10 mouse cellular contexts compared by ENCODE assay signal in genomic region chr8:84193566-84193965, GRCm38 (mm10). TPM values are rescaled to one million over a fixed set of nuclear protein-coding genes. Genes with fewer than 3 reads are reported as not detected.
DNase-seq lines count a peak whose midpoint lies in the region; ATAC-seq and TF ChIP-seq lines count a peak whose summit lies in the region.
"Had no signal": no experiment of that assay in that cellular context is flagged by ENCODE, and none has a peak within 500 bp of the region (broad histone marks: within the 10 kb centered on the region; RNA-seq: fewer than 3 reads in every experiment).

No protein-coding gene starts in this region.

- H3K4me2 ChIP-seq in midbrain, postnatal 0 days (ENCODE audit: low read depth, low read length, poor library complexity, severe bottlenecking), result no peak overlapping the region
- H3K4me2 ChIP-seq in midbrain, embryonic 15.5 days, result no peak overlapping the region

- DNase-seq in heart, embryonic 10.5 days (ENCODE audit: low spot score), result peak; percentile 75
- DNase-seq in heart, adult 9 months (ENCODE audit: low spot score in 2 of 2), result no peak
- DNase-seq in midbrain, postnatal 0 days (ENCODE audit: low spot score), result no peak
- no peak for DNase-seq in embryonic facial prominence, embryonic 10.5 days (ENCODE audit: low spot score)
- DNase-seq in splenic B cell, adult 2 months (ENCODE audit: low read depth, low spot score), result peak; percentile 81
- no peak for DNase-seq in ovary, postnatal 10 days (ENCODE audit: low spot score)
- no peak for DNase-seq in spleen, postnatal 14 days (ENCODE audit: low spot score in 2 of 2)
- DNase-seq: kidney, adult 18-20 months; liver, embryonic 13.5 days had no signal

- H3K4me1 ChIP-seq in heart, embryonic 10.5 days, result peaks cover 34% of the 10 kb centered on the region
- H3K4me1 ChIP-seq in midbrain, postnatal 0 days (ENCODE audit: insufficient read depth, low read length), result peaks cover 10% of the 10 kb centered on the region
- H3K4me1 ChIP-seq in midbrain, embryonic 15.5 days, result peaks cover 24% of the 10 kb centered on the region
- H3K4me1 ChIP-seq in embryonic facial prominence, embryonic 10.5 days, result peaks cover 45% of the 10 kb centered on the region

- H3K9ac ChIP-seq in midbrain, postnatal 0 days (replicated peaks; ENCODE audit: low read length, poor library complexity, severe bottlenecking), result no peak overlapping the region
- no peak overlapping the region for H3K9ac ChIP-seq in midbrain, embryonic 15.5 days

- no peaks in the 10 kb centered on the region for H3K27me3 ChIP-seq in heart, embryonic 10.5 days (ENCODE audit: insufficient read depth, poor library complexity, severe bottlenecking)
- H3K27me3 ChIP-seq in midbrain, postnatal 0 days (ENCODE audit: insufficient read depth, low read length), result peaks cover 8% of the 10 kb centered on the region
- no peaks in the 10 kb centered on the region; the same call in 1 of the 2 replicates for H3K27me3 ChIP-seq in midbrain, embryonic 15.5 days (replicated peaks)
- H3K27me3 ChIP-seq in embryonic facial prominence, embryonic 10.5 days (replicated peaks; ENCODE audit: low read depth, poor library complexity, severe bottlenecking), result peaks cover 10% of the 10 kb centered on the region; the same call in 1 of the 2 replicates
- H3K27me3 ChIP-seq in splenic B cell, adult 2 months (ENCODE audit: control insufficient read depth, insufficient read depth, low read length, poor library complexity, severe bottlenecking), result no peaks in the 10 kb centered on the region; the same call in 1 of the 2 replicates

- no peak overlapping the region for H3K27ac ChIP-seq in heart, embryonic 10.5 days
- H3K27ac ChIP-seq in midbrain, postnatal 0 days (ENCODE audit: low read depth, low read length), result no peak overlapping the region
- no peak overlapping the region for H3K27ac ChIP-seq in midbrain, embryonic 15.5 days
- H3K27ac ChIP-seq in embryonic facial prominence, embryonic 10.5 days (replicated peaks), result peak overlapping the region; percentile 40; the same call in 1 of the 2 replicates
- H3K27ac ChIP-seq: liver, embryonic 13.5 days had no signal

- H3K9me3 ChIP-seq in heart, embryonic 10.5 days, result no peaks in the 10 kb centered on the region
- no peaks in the 10 kb centered on the region for H3K9me3 ChIP-seq in midbrain, postnatal 0 days (ENCODE audit: low read length)
- no peaks in the 10 kb centered on the region for H3K9me3 ChIP-seq in midbrain, embryonic 15.5 days
- H3K9me3 ChIP-seq in embryonic facial prominence, embryonic 10.5 days, result no peaks in the 10 kb centered on the region
- H3K9me3 ChIP-seq: liver, embryonic 13.5 days had no signal

- H3K36me3 ChIP-seq in heart, embryonic 10.5 days, result no peaks in the 10 kb centered on the region
- no peaks in the 10 kb centered on the region for H3K36me3 ChIP-seq in midbrain, postnatal 0 days (ENCODE audit: insufficient read depth, low read length)
- H3K36me3 ChIP-seq in midbrain, embryonic 15.5 days (replicated peaks), result no peaks in the 10 kb centered on the region
- no peaks in the 10 kb centered on the region for H3K36me3 ChIP-seq in embryonic facial prominence, embryonic 10.5 days (replicated peaks)
- H3K36me3 ChIP-seq in splenic B cell, adult 2 months (ENCODE audit: control insufficient read depth, insufficient read depth, low read length, poor library complexity, severe bottlenecking), result no peaks in the 10 kb centered on the region
- H3K36me3 ChIP-seq: liver, embryonic 13.5 days had no signal

- ATAC-seq in midbrain, postnatal 0 days (ENCODE audit: low FRiP score), result no peak
- no peak for ATAC-seq in midbrain, embryonic 15.5 days (replicated peaks)

- WGBS in heart, embryonic 10.5 days, result 75% methylated on average over 5 of the region's 5 CpGs
- 84% methylated on average over 5 of the region's 5 CpGs for WGBS in midbrain, postnatal 0 days
- 87% methylated on average over 5 of the region's 5 CpGs for WGBS in midbrain, embryonic 15.5 days
- 77% methylated on average over 5 of the region's 5 CpGs for WGBS in embryonic facial prominence, embryonic 10.5 days

- no peak overlapping the region for H3K4me3 ChIP-seq in heart, embryonic 10.5 days
- no peak overlapping the region for H3K4me3 ChIP-seq in midbrain, postnatal 0 days (ENCODE audit: low read depth, low read length)
- no peak overlapping the region for H3K4me3 ChIP-seq in midbrain, embryonic 15.5 days
- H3K4me3 ChIP-seq in embryonic facial prominence, embryonic 10.5 days, result no peak overlapping the region

- TF ChIP-seq CTCF in midbrain, postnatal 0 days (IDR thresholded peaks at IDR 0.05), result peak; percentile 57

RNA-seq across cellular contexts. Expression of gene Nanos3, which starts 8.5 kb away (rescaled TPM):
- 1.2 and 2.3 TPM in 2 replicates for polyA plus RNA-seq in heart, embryonic 10.5 days (2016; fragmentation: Nextera tagmentation; extraction: Ambion mirVana)
- 0.27 and 4.6 TPM in 2 replicates for total RNA-seq in midbrain, postnatal 0 days (2014; rRNA removed)
- polyA plus RNA-seq in midbrain, postnatal 0 days (2015; fragmentation: Nextera tagmentation; extraction: Ambion mirVana), result 14.0 and 15.3 TPM in 2 replicates
- polyA plus RNA-seq in midbrain, embryonic 15.5 days (2015; fragmentation: Nextera tagmentation; extraction: Ambion mirVana), result 8.1 and 8.5 TPM in 2 replicates
- 2.4 and 3.5 TPM in 2 replicates for polyA plus RNA-seq in embryonic facial prominence, embryonic 10.5 days (2016; fragmentation: Nextera tagmentation; extraction: Ambion mirVana)

RNA-seq across cellular contexts. Expression of gene Zswim4, which starts 43.3 kb away (rescaled TPM):
- polyA plus RNA-seq in heart, embryonic 10.5 days (2016; fragmentation: Nextera tagmentation; extraction: Ambion mirVana), result 14.4 and 17.5 TPM in 2 replicates
- total RNA-seq in midbrain, postnatal 0 days (2014; rRNA removed), result 37.7 and 41.8 TPM in 2 replicates
- 11.8 and 11.9 TPM in 2 replicates for polyA plus RNA-seq in midbrain, postnatal 0 days (2015; fragmentation: Nextera tagmentation; extraction: Ambion mirVana)
- 33.2 and 33.3 TPM in 2 replicates for polyA plus RNA-seq in midbrain, embryonic 15.5 days (2015; fragmentation: Nextera tagmentation; extraction: Ambion mirVana)
- 37.2 and 41.7 TPM in 2 replicates for polyA plus RNA-seq in embryonic facial prominence, embryonic 10.5 days (2016; fragmentation: Nextera tagmentation; extraction: Ambion mirVana)

RNA-seq across cellular contexts. Expression of gene 4930432K21Rik, which starts 45.7 kb away (rescaled TPM):
- 0.79 and 1.5 TPM in 2 replicates for polyA plus RNA-seq in heart, embryonic 10.5 days (2016; fragmentation: Nextera tagmentation; extraction: Ambion mirVana)
- 5.6 and 5.7 TPM in 2 replicates for total RNA-seq in midbrain, postnatal 0 days (2014; rRNA removed)
- 2.2 and 2.4 TPM in 2 replicates for polyA plus RNA-seq in midbrain, postnatal 0 days (2015; fragmentation: Nextera tagmentation; extraction: Ambion mirVana)
- 2.5 and 2.9 TPM in 2 replicates for polyA plus RNA-seq in midbrain, embryonic 15.5 days (2015; fragmentation: Nextera tagmentation; extraction: Ambion mirVana)
- polyA plus RNA-seq in embryonic facial prominence, embryonic 10.5 days (2016; fragmentation: Nextera tagmentation; extraction: Ambion mirVana), result 1.5 and 1.8 TPM in 2 replicates

RNA-seq across cellular contexts. Expression of gene Cc2d1a, which starts 45.8 kb away (rescaled TPM):
- 19.5 and 19.7 TPM in 2 replicates for polyA plus RNA-seq in heart, embryonic 10.5 days (2016; fragmentation: Nextera tagmentation; extraction: Ambion mirVana)
- total RNA-seq in midbrain, postnatal 0 days (2014; rRNA removed), result 86.1 and 101 TPM in 2 replicates
- polyA plus RNA-seq in midbrain, postnatal 0 days (2015; fragmentation: Nextera tagmentation; extraction: Ambion mirVana), result 65.9 and 70.7 TPM in 2 replicates
- polyA plus RNA-seq in midbrain, embryonic 15.5 days (2015; fragmentation: Nextera tagmentation; extraction: Ambion mirVana), result 52.5 and 53.3 TPM in 2 replicates
- 20.4 and 21.0 TPM in 2 replicates for polyA plus RNA-seq in embryonic facial prominence, embryonic 10.5 days (2016; fragmentation: Nextera tagmentation; extraction: Ambion mirVana)

RNA-seq across cellular contexts. Expression of gene D8Ertd738e, which starts 56.0 kb away (rescaled TPM):
- 353 and 374 TPM in 2 replicates for polyA plus RNA-seq in heart, embryonic 10.5 days (2016; fragmentation: Nextera tagmentation; extraction: Ambion mirVana)
- 110 and 143 TPM in 2 replicates for total RNA-seq in midbrain, postnatal 0 days (2014; rRNA removed)
- 274 and 297 TPM in 2 replicates for polyA plus RNA-seq in midbrain, postnatal 0 days (2015; fragmentation: Nextera tagmentation; extraction: Ambion mirVana)
- 225 and 244 TPM in 2 replicates for polyA plus RNA-seq in midbrain, embryonic 15.5 days (2015; fragmentation: Nextera tagmentation; extraction: Ambion mirVana)
- 409 and 427 TPM in 2 replicates for polyA plus RNA-seq in embryonic facial prominence, embryonic 10.5 days (2016; fragmentation: Nextera tagmentation; extraction: Ambion mirVana)

Comparison
In these comparisons a context has a peak if more than half of its experiments do, and no peak if none do; other contexts are left out.
1. DNase-seq: peak in heart, embryonic 10.5 days (single experiment) and splenic B cell, adult 2 months (single experiment); none in heart, adult 9 months (0 of 2), midbrain, postnatal 0 days (single experiment), embryonic facial prominence, embryonic 10.5 days (single experiment), ovary, postnatal 10 days (single experiment) and spleen, postnatal 14 days (0 of 2).